In the genomic region with DNA sequence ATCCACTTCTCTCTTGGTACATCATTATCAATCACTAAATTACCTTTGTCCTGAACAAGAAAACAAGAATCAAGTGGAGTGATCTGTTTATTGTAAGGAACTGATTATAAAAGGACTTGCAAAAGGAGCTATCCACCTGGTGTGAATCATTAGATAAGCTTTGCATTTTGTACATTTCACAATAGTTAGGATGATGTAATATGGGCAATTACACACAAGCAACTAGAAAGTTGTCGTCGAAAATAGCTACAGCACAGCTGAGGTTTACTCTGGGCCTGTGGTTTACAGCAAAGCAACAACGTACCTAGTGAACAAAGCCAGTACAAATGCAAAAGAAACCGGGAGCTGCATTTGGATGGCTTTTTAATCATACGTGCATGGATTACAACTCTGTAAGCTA, we compare ENCODE assay signal across 26 mouse cellular contexts. TPM values are rescaled to one million over a fixed set of nuclear protein-coding genes. Genes with fewer than 3 reads are reported as not detected.
DNase-seq lines count a peak whose midpoint lies in the region; ATAC-seq and TF ChIP-seq lines count a peak whose summit lies in the region.
"Had no signal": no experiment of that assay in that cellular context is flagged by ENCODE, and none has a peak within 500 bp of the region (broad histone marks: within the 10 kb centered on the region; RNA-seq: fewer than 3 reads in every experiment).

No protein-coding gene starts in this region.

- no peaks in the 10 kb centered on the region for H3K36me3 ChIP-seq in liver, adult 2 months (ENCODE audit: control insufficient read depth, insufficient read depth, low read length)
- no peaks in the 10 kb centered on the region for H3K36me3 ChIP-seq in myocyte (ENCODE audit: control insufficient read depth, insufficient read depth)
- H3K36me3 ChIP-seq in heart, embryonic 11.5 days (ENCODE audit: control insufficient read depth, insufficient read depth, low read length), result no peaks in the 10 kb centered on the region
- H3K36me3 ChIP-seq: embryonic facial prominence, embryonic 12.5 days; embryonic facial prominence, embryonic 15.5 days; forebrain, embryonic 12.5 days; forebrain, embryonic 15.5 days; heart, embryonic 10.5 days; hindbrain, embryonic 10.5 days; hindbrain, embryonic 13.5 days; intestine, embryonic 15.5 days had no signal

- DNase-seq in liver, adult 2 months (ENCODE audit: extremely low read depth, low read depth, low spot score), result peak; percentile 3
- DNase-seq in liver (no peak), NIH3T3 (ENCODE audit: low read depth) (peak; percentile 28)
- no peak for DNase-seq in thymus, postnatal 14 days
- DNase-seq: adrenal gland, adult 8-10 months; adrenal gland, postnatal 25 days; cerebellum, adult 18-20 months; cerebellum, adult 9-10 months; cerebellum, postnatal 25 days; gastrocnemius, postnatal 10 days; gastrocnemius, postnatal 36 days; heart, adult 2 months; heart, postnatal 36 days; kidney, adult 11 months had no signal

- no peak for TF ChIP-seq CTCF in liver, adult 2 months (IDR thresholded peaks at IDR 0.05; ENCODE audit: low read depth, low read length)

- WGBS in liver, adult 2 months, result 30% methylated on average over 5 of the region's 5 CpGs
- WGBS in heart, embryonic 11.5 days (ENCODE audit: insufficient replicate concordance), result 76% methylated on average over 5 of the region's 5 CpGs

- no peak for TF ChIP-seq POLR2A in liver, adult 2 months (IDR thresholded peaks at IDR 0.05; ENCODE audit: extremely low read depth, insufficient read depth, low read length)
- TF ChIP-seq POLR2A in myocyte (IDR thresholded peaks at IDR 0.05; ENCODE audit: insufficient read length, low read depth), result no peak

- H3K27me3 ChIP-seq in liver, adult 2 months (ENCODE audit: control insufficient read depth, insufficient read depth, low read length), result no peaks in the 10 kb centered on the region
- H3K27me3 ChIP-seq in myocyte (ENCODE audit: control insufficient read depth, insufficient read depth, insufficient read length), result no peaks in the 10 kb centered on the region
- H3K27me3 ChIP-seq in heart, embryonic 11.5 days (ENCODE audit: control insufficient read depth, insufficient read depth, low read length), result no peaks in the 10 kb centered on the region
- H3K27me3 ChIP-seq: embryonic facial prominence, embryonic 15.5 days; forebrain, embryonic 15.5 days; intestine, embryonic 15.5 days had no signal

- no peak overlapping the region for H3K4me3 ChIP-seq in liver, adult 2 months (ENCODE audit: insufficient read depth, low read depth, low read length)
- no peak overlapping the region for H3K4me3 ChIP-seq in myocyte
- H3K4me3 ChIP-seq in heart, embryonic 11.5 days (ENCODE audit: low read depth, low read length), result no peak overlapping the region
- H3K4me3 ChIP-seq: embryonic facial prominence, embryonic 12.5 days; embryonic facial prominence, embryonic 15.5 days; forebrain, embryonic 12.5 days; forebrain, embryonic 15.5 days; heart, adult 2 months; heart, embryonic 10.5 days; hindbrain, embryonic 10.5 days; hindbrain, embryonic 13.5 days; intestine, embryonic 15.5 days had no signal

- ATAC-seq in heart, embryonic 11.5 days (replicated peaks; ENCODE audit: insufficient number of reproducible peaks, low FRiP score, low TSS enrichment), result no peak
- ATAC-seq: forebrain, embryonic 15.5 days; hindbrain, embryonic 16.5 days; intestine, embryonic 15.5 days had no signal

- H3K9ac ChIP-seq in liver, adult 2 months (ENCODE audit: low read depth, low read length), result no peak overlapping the region
- no peak overlapping the region for H3K9ac ChIP-seq in heart, embryonic 11.5 days (ENCODE audit: low read depth, low read length)
- H3K9ac ChIP-seq: embryonic facial prominence, embryonic 12.5 days; embryonic facial prominence, embryonic 15.5 days; forebrain, embryonic 12.5 days; forebrain, embryonic 15.5 days; hindbrain, embryonic 13.5 days; intestine, embryonic 15.5 days had no signal

- peak overlapping the region; percentile 64 for H3K4me2 ChIP-seq in myocyte (ENCODE audit: low read depth)
- H3K4me2 ChIP-seq in heart, embryonic 11.5 days, result no peak overlapping the region
- H3K4me2 ChIP-seq: embryonic facial prominence, embryonic 12.5 days; embryonic facial prominence, embryonic 15.5 days; forebrain, embryonic 12.5 days; forebrain, embryonic 15.5 days; hindbrain, embryonic 13.5 days; intestine, embryonic 15.5 days had no signal

- no peaks in the 10 kb centered on the region for H3K79me2 ChIP-seq in liver, adult 2 months (ENCODE audit: control insufficient read depth, insufficient read depth, low read length)
- peaks cover 15% of the 10 kb centered on the region for H3K79me2 ChIP-seq in myocyte (ENCODE audit: control insufficient read depth, insufficient read depth)

- H3K4me1 ChIP-seq in liver, adult 2 months (ENCODE audit: control insufficient read depth, insufficient read depth, low read length), result no peaks in the 10 kb centered on the region
- no peaks in the 10 kb centered on the region for H3K4me1 ChIP-seq in heart, embryonic 11.5 days (ENCODE audit: control insufficient read depth, insufficient read depth, low read length)
- H3K4me1 ChIP-seq: heart, embryonic 10.5 days; intestine, embryonic 15.5 days had no signal

- H3K9me3 ChIP-seq in heart, embryonic 11.5 days (replicated peaks; ENCODE audit: control insufficient read depth, low read length), result no peaks in the 10 kb centered on the region
- H3K9me3 ChIP-seq: embryonic facial prominence, embryonic 12.5 days; embryonic facial prominence, embryonic 15.5 days; forebrain, embryonic 12.5 days; forebrain, embryonic 15.5 days; heart, embryonic 10.5 days; hindbrain, embryonic 10.5 days; hindbrain, embryonic 13.5 days; intestine, embryonic 15.5 days had no signal

- H3ac ChIP-seq in myocyte (ENCODE audit: control insufficient read depth, insufficient read length), result no peak overlapping the region

- no peak overlapping the region for H3K27ac ChIP-seq in liver, adult 2 months (replicated peaks; ENCODE audit: insufficient read depth, low read depth, low read length)
- H3K27ac ChIP-seq in heart, embryonic 11.5 days (ENCODE audit: low read depth, low read length), result no peak overlapping the region
- H3K27ac ChIP-seq: embryonic facial prominence, embryonic 12.5 days; embryonic facial prominence, embryonic 15.5 days; forebrain, embryonic 12.5 days; forebrain, embryonic 15.5 days; heart, adult 2 months; heart, embryonic 10.5 days; hindbrain, embryonic 10.5 days; hindbrain, embryonic 13.5 days; intestine, embryonic 15.5 days had no signal

TF ChIP-seq in myocyte, 11 proteins besides CTCF, POLR2A, EP300 and RAD21:
- TF ChIP-seq CEBPB (IDR thresholded peaks at IDR 0.05; ENCODE audit: insufficient read depth, poor library complexity, severe bottlenecking), result peak; percentile 88
- TF ChIP-seq MYOG (IDR thresholded peaks at IDR 0.05; ENCODE audit: control insufficient read depth in 1 of 3, insufficient read depth in 1 of 3, insufficient read length in 2 of 3, low read depth in 2 of 3), result no peak
- no peak for TF ChIP-seq REST (IDR thresholded peaks at IDR 0.05; ENCODE audit: insufficient read depth, insufficient read length)

RNA-seq across cellular contexts. Expression of gene Pcdh19, which starts 28.7 kb away (rescaled TPM):
- under 0.01 TPM in 2 replicates for total RNA-seq in liver, adult 2 months (2014; rRNA removed)
- polyA plus RNA-seq in liver, adult 2 months (2012; rRNA removed), result not detected in 2 replicates
- polyA plus RNA-seq in myocyte (2012; fragmentation: generic; extraction: Trizol), result 9.7 TPM
- 0.21 and 0.39 TPM in 2 replicates for polyA plus RNA-seq in heart, embryonic 11.5 days (2014; fragmentation: Nextera tagmentation; extraction: Ambion mirVana)
- total RNA-seq: granulocyte monocyte progenitor cell, adult 5-6 weeks had no signal

Comparison
In these comparisons a context has a peak if more than half of its experiments do, and no peak if none do; other contexts are left out.
1. DNase-seq: peak in liver, adult 2 months (single experiment) and NIH3T3 (single experiment); none in liver (single experiment) and thymus, postnatal 14 days (single experiment).